Mouse (Mus musculus) stomach, postnatal 0 days (tissue): ENCODE measurements around the gene Btbd9.

Source experiments
- CTCF ChIP-seq: IDR thresholded peaks from 2 replicates; pipeline ENCODE4 v1.5.1; 2016; ENCODE audit warnings: antibody characterized with exemption, low read depth, mild to moderate bottlenecking, moderate library complexity
- EP300 ChIP-seq: optimal IDR thresholded peaks from 2 replicates; pipeline ENCODE3; 2016; ENCODE audit warnings: antibody characterized with exemption

- TF ChIP-seq CTCF (no peak), EP300 (no peak)
Measured at GRCm38 (mm10) chr17:30512531-30512930, 63.8 kb downstream of the Btbd9 start.
